Mouse (Mus musculus) spleen, postnatal 14 days (tissue): ENCODE measurements around the gene Fxyd7.
A peak's percentile ranks its signal among the peaks of the same experiment; 100 is the strongest.

Experiments
- DNase-seq, 2 experiments: peaks; one replicate each; pipeline ENCODE4 v3.0.0; 2021 to 2022; ENCODE audit warnings: low spot score in 2 of 2

Gene Fxyd7

DNA sequence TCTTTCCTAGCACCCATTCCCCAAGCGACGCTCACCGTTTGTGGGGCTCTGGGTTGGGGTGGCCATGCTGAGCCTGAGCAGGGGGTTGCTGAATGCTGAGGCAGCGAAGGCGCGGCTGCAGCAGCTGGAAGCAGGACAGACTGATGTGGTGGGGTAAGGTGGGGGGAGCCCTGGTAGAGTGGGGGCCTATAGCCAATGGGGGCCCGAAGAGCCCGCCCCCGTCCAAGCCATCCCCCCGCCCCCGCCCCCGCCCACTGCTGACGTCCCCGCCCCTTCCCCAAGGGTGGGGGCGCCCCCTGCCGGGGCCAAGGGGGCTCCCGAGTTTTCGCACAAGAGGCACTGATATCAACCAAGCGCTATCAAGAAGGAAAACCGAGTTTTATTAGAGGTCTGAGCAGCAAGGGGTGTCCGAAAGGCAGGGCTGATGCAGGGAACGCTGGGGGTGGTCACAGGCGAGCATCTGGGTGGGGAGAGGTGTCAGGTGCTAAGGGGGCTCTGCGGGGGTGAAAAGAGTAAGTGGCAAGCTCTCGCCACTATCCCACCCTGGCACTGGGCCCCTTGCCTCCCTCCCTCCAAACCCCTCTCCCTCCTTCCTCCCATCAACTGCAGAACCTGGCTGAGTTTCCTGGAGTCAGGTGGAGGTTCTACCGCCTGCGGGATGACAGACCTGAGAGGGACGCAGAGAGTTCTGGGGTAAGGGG, at the start of gene Fxyd7:
Gene Fxyd7 (minus strand): TSS at position 147 of the 701 bp plus-strand sequence.
- no peak for DNase-seq

DNA sequence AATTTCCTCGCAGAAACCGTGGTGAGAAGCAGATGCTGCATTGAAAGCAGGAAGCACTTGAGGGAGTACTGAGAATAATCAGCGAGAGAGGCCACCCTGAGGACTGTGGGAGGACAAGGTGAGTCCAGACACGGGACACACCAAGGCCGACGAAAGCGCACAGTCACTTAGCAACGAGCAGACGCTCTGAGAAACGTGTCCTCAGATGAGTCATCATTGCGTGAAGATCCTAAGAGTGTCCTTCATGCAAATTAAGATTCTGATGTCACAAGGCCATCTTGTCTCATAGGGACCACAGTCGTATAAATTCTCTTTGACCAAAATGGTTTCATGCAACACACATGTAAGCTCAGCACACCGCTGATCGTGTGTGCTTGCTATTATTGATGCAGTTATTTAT, 49.5 kb upstream of the Fxyd7 start:
- DNase-seq = no peak

DNA sequence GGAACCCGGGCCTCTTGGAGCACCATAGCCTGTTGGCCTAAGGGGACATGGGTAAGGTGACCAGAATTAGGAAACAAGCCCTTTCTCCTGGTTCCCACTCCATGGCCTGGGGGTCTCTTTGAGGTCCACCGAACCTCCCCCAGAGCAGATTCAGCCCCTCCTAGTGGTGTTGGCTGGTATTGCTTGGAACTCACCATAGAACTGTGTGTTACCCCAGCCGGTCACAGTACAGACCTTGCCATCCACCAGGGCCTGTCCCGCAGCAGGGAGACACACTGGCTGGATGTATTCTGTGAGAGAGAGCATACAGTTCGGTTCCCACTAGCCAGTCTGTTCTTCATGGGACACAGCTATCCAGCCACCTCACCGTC, 48.3 kb upstream of the Fxyd7 start:
- no peak for DNase-seq

DNA sequence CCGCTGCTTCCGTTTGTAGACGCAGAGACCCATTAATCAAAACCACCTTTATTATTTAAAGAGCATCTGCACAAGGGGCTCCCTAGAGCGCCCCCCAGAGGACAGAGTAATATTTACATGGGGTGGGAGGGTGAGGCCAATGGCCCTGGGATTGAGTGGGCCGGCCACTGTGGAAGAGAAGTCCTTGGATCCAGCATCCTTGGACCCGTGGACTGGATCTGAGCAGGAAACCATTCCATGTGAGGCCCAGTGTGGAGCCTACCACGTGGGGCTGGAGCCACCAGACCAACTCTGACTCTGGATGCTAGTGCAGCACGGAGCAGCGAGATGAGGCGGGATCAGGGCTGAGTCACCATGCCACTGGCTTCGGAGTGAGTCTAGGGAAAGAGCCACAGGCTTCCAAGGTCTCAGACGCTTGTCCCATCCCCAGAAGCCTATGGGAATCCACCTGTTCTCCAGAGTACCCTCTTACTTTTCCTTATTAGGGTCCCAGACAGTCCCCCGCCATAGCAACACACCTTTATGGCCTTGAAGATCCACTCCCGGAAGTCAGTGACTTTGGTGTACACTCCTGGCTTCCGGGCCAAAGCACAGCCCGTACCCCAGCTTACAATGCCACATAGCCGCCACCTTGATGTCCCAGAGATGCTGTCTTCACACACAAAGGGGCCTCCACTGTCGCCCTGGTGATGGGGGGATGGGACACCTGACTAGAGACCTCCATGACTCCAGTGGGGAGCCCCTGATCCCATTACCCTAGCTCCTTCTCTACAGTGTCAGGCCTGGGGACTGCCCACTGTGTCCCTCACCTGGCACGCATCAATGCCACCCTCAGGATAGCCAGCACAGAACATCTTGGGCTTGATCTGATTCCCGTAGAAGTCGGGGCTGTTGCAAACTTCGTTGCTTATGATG, 47.7 kb upstream of the Fxyd7 start:
- no peak for DNase-seq

DNA sequence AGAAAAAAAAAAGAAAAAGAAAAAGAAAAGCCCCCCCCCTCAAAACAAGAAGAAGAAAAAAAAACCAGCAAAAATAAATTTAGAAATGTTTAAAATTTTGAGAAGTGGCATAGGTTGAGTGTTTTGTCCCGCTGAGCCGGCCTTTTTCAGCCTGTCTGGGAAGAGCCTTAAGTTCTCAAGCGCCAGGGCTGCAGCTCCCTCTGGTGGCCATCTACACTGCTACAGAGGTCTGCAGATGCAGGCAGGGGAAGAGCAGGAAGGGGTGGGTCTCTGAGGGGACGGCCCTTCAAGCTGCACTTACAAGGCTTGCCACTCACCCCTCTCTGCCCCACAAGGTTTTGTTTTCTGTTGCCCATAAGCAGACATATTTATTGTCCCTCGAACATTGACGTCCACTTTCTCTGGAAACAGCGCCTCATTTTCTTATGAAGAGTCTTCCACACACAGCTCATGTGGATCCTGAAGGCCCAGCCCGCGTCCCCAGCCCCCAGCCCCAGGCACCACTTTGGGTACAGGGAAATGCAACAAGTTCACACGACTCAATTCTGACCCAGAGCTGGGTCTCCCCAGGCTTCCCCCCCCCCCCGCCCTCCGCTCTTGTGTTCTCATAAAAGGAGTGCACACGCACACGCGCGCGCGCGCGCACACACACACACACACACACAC, 46.4 kb upstream of the Fxyd7 start:
- DNase-seq = peak; percentile 74 to 79

DNA sequence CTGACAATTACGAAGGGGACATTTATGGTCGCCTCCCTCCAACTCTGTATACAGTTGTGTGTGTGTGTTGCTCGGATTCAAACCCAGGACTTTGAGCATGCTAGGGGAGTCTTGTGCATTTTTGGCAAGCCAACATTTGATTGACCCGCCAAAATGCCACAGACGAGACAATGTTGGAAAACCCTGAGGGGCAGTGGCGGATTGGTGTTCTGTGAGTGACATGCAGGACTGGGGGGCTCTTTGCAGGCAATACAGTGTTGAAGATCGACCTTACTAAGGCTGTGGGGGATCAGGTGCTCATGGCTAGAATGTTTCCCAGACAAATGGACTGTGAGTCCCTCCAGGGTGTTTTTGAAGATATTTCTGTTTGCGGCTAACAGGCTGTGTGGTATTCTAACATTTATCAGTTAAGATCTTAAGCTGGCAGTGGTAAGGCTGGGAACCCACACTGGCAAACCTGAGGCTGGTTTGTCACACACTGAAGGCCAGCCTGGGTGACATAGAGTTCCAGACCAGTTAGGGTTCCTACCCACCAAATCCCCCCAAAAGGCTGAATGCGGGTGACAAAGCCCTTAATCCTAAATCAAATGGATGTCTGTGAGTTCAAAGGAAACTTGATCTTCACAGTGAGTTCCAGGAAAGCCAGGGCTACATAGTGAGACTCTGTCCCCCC, 45.8 kb upstream of the Fxyd7 start:
- DNase-seq = no peak

DNA sequence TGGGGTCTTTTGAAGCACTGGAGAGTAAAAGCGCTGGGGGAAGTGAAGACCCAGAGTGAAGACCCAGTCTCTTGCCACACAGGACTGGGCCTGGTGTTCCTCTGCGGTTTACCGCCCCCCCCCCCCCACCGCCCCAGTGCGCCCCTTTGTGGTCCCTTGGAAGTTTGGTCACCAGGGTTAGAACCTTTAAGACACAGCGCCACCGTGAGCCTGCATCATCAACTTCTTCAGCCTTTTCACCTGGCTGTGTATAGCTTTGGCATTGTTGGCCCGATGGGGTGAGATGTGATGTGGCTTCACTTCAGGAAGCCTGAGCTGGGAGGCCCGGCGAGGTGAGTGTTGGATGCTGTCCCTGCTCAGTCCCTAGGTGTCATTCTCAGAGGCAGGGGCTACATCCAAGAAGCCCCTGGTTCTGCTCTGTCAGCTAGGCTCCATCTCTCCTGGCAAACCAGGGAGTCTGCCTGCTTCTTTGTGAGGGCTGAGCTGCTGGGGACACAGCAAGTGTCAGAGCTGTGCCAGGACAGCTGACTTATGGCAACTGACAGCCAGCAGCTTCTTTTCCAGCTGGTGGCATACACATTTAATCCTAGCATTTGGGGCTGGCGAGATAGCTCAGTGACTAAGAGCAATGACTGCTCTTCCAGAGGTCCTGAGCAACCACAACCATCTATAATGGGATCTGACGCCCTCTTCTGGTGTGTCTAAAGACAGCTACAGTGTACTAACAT, 43.7 kb upstream of the Fxyd7 start:
- DNase-seq = no peak

DNA sequence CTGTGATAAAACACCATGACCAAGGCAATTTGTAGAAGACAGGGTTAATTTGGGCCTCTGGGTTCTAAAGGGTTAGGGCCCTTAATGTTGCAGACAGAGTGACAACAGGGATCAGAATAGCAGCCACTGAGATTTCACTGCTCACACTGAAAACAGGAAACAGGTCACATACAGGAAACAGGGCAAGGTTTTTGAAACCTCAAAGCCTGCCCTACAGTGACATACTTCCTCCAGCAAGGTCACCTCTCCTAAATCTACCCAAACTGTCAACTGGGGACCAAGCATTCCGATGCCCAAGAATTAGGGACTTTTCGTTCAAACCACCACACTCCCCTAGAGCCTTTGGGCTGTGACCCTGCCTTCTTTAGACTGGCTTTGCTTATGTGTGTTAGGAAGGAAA, 38.5 kb upstream of the Fxyd7 start:
- no peak for DNase-seq

DNA sequence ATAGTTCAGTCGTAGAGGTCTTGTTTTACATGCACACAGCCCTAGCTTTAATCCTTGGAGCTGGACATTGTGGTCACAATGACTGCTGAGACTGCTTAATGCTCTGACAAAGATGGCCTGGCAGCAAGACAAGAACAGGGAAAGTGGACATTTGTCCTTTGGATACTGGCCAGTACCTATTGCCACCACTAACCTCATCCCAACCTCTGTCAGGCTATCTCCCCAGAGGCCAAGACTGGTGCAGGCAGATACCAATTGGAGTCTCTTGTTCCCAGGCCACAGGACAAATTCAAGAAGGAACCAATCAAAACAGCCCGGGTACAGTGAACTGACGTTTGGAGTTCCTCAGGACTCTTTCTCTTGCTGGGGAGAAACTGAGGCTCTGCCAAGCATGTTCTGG, 36.9 kb upstream of the Fxyd7 start:
- no peak for DNase-seq

DNA sequence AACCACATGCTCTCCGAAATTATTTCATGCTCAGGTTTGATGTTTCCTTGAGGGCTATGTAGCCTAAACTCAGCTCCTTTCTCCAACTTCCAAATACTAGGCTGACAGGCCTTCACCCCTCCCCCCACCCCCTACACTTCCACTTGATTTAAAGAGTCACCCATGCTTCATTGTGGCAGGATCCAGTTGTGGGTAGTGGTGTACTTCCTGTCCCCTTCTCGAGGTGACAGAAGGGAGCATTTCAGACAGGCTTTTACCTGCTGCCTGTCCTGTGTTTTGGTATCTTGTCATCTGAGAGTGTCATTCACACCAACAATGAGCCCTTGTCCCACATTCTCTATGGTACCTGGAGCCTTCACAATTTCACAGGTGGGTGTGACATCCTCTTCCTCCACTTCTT, 36.0 kb upstream of the Fxyd7 start:
- no peak for DNase-seq

DNA sequence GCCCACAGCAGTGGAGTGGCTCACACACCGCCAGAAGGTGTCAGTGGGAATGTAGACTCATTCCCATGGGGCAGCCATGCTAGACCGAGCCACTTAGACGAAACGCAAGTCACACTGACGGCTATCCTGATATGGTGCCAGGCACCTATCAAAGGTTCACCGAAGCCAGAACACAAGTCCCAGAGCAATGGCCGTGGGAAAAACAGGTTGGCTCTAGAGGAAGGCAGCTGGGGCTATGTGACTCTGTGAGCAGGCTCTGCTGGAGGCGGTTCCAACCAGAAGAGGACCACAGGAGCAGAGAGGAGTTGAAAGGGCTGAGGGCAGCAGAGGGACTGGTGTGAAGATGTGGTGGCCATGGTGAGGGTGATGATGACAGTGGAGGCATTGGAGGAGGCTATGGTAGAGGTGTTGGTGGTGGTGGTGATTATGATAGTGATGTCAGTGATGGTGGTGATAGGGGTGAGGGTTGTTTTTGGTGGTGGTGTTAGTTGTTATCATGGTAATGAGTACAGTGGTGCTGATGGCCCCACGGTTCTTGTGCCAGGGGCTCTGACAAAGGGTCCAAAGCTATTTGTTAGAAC, 35.0 kb upstream of the Fxyd7 start:
- DNase-seq = no peak

DNA sequence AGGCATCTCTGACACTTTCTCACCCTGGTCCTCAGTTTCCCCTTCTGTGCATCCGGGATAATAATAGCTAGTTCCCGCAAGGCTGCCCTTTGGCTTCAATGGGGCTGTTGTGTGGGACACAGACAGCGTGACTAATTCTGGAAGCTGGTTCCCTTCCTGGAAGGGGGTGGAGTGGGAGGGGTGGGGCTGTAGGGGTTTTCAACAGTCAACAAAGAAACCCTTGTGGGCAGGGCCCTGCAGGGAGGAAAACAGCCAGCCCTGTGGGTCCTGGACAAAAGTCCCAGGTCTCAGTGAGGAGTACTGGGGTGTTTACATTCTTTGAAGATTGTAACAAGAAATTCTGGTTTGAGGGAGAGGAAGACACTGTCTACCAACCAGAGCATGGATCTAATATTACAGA, 33.9 kb upstream of the Fxyd7 start:
- no peak for DNase-seq

DNA sequence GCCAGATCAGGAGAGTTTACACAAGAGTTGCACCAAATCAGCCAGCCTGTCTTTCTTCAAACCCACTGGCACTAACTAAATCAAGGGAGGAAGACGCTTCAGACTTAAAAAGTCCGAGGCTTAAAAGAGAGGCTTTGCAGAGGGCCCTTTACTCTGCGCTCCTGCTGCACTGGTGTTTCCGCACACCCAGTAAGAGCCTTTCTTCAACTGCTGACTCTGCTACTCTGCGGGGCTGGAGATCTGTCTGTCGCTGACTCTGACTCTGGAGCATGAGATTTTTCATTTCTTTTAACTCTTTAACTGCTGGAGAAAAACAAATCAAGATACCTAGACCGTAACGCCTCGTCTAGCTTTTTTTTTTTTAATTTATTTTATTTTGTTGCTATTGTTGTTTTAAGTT, 32.9 kb upstream of the Fxyd7 start:
- DNase-seq = no peak

DNA sequence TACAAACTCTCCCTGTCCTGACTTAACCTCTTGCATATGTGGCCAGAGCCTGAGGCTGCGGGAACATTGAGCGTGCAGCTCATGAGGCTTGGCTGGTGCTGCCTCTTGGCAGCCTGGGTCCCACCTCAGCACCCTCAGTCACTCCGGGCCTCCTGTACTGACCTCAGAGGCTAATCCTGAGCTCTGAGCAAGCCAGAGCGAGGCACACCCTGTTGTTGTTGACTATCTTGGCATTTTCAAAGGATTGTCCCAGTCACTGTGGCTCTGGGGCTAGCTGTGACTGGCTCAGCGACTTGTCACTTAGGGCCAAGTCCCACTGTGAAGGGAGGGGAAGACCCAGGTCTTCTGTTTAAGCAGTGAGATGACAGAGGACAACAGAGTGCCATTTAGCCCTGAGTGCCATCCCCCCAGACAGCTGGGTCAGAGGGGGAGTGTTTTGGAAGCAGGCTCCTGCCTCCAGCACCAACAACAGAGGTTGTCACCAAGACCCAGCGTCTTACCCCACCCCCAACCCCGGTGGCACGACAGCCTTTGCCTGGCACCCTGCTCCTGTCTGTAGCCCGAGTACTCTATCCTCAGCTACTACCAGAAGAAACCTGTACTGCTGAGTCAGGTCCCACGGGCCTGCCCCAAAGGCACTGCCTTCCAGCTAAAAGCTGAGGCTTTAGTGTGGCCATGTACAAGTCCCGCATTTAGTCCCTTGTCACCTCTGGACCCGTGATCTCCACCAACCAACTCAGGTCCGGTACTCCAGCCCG, 31.7 kb upstream of the Fxyd7 start:
- no peak for DNase-seq

DNA sequence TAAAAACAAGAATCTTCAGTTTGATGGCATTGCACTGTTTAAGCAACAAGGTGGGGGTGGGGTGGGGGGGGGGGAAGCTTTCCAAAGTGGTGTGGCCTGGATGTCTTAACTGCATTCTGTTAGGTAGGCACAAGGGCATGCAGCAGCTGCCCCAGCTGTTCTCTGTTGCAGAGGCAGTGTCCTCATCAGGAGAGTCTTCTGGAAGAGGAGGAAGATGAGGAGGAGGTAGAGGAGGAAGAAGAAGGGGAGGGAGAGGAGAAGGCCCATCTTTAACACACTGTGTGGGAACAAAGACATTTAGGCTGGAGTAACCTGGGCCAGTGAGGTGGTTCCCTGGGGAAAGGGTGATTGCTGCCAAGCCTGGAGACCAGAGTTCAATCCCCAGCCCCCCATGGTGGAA, 30.8 kb upstream of the Fxyd7 start:
- no peak for DNase-seq

DNA sequence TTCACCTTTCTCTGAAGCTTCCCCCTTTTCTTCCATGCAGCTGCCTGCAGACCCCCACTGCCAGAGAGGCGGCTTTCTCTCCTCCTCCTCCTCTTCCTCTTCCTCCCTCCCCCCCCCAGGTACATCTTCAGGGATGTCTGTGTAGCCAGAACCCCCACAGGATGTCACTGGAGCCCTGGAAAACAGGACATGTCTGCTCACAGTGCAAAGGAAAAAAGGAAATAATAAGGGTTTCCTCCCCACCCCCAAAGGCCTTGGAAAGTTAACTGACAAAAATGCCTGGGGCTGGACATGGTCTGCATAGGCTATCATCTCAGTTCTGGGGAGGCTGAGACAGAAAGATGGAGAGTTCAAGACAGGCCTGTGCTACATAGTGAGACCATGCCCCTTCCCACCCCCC, 29.8 kb upstream of the Fxyd7 start:
- no peak for DNase-seq

DNA sequence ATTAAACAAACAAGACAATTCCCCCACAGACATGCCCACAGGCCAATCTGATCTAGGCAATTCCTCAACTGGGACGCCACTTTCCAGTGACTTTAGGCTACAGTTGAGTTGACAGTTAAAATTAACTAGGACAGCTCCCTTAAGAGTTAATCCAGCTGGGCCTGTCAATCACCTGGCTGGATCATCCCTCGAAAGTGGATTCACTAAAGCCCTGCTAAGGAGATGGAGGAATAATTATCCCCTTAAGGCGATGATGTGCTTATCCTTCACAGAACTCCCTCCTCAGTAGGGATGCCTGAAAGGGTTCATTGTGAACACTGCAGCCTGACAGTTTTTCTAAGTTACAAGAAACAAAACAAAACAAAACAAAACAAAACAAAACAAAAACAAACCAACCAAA, 29.3 kb upstream of the Fxyd7 start:
- no peak for DNase-seq

DNA sequence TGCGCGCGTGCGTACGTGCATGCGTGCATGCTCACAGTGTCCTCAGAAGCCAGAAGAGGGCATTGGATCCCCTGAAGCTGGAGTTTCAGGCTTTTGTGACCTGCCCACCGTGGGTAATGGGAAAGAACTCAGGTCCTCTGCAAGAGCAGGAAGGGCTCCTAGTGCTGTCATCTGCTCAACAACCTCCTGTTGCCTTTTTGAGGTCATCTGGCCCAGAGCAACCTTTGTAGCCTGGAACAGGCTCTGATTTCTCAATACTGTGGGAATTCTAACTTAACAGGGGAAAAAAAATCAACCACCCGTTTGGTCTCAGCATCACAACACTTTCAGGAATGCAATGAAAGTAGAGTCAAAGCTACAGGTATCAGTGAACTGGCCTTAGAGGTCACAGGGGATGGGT, 28.4 kb upstream of the Fxyd7 start:
- DNase-seq = no peak

DNA sequence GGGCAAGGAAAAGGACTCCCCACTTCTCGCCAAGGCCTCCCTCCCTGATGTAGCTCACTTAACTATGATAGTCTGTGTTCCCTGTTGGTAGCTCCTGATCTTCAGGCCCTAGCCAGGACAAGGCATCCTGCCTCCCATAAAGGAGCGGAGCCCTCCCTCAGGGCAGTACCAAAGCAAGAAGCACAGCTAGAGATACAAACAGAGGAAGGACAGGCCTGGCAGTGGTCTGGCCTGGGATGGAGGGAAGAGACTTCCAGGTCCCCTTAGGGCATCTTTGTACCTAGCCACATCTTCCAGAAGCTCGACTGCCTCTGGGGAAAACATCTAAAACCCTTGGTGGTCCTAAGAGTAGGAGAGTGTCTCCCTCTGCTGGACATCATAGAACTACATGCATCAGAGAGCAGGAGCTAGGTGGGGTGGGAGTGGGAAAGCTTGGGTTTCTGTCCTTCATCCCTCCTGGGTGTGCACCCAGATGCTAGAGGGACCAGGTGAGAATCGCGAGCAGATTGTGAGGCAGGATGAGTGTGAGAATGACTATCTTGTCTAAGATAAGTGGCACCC, 26.7 kb upstream of the Fxyd7 start:
- no peak for DNase-seq

DNA sequence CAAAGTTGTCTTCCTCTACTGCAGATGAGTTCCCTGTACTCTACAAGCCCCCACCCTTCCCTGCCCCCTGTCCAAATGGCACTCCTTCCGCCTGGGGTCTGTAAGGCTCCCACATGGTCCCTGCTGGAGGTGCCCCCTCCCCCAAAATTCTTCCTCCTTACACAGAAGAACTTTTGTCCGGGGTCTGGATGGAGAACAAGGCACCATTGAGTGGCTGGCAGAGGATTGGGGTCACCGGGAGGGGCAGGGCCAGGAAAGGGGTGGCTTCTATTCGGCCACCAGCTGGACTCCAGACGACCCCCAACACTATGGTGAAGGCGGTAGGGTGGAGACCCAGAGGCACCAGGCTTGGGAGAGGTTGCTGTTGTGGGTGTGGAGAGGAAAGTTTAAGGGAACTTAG, 26.2 kb upstream of the Fxyd7 start:
- DNase-seq = no peak
